8 mouse cellular contexts compared by ENCODE assay signal in the genomic region with DNA sequence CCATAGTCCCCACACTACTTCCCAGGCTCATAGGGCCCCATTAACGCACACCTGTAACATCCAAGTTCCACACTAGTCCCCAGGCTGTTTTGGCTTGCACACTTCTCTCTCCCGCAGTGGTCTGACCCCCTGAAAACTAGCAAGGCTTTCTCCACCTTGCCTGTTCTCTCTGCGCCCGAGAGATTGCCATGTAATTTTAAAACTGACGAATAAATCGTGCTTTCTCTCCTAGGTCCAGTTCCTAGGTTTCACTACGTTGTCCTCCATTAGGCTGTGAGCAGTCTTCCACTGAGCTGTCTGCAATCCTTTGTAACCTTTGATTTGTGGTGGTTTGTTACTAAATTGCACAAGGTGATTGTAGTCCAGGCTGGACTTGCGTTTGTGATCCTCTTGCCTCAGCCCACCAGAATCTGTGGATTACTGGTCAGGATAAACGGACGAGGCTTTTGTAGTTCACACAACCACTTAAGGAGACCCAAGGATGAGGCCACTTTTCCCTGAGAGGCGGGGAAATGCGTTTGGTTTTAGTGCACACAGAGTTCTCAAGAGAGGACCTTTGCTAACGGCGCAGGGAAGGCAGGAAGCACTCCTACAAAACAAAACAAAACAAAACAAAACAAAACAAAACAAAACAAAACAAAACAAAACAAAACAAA. TPM values are rescaled to one million over a fixed set of nuclear protein-coding genes. Genes with fewer than 3 reads are reported as not detected.
DNase-seq lines count a peak whose midpoint lies in the region; ATAC-seq and TF ChIP-seq lines count a peak whose summit lies in the region.
"Not testable (repeated sequence)": the region's sequence is repeated elsewhere in the genome, so short reads cannot be mapped to it uniquely, and the experiment has no call there.

No protein-coding gene starts in this region.

- not testable (repeated sequence) for H3K9me3 ChIP-seq in E14TG2a.4 (ENCODE audit: low read length); forebrain, embryonic 16.5 days (ENCODE audit: control insufficient read depth, low read length); hindbrain, embryonic 11.5 days (ENCODE audit: control insufficient read depth, low read length); kidney, postnatal 0 days (replicated peaks; ENCODE audit: low read length); liver, embryonic 14.5 days (ENCODE audit: control insufficient read depth, low read length); midbrain, embryonic 15.5 days; stomach, embryonic 16.5 days (replicated peaks; ENCODE audit: control insufficient read depth, low read length)

- H3K4me1 ChIP-seq in E14TG2a.4 (replicated peaks; ENCODE audit: low read depth, low read length), result peaks cover 34% of the 10 kb centered on the region
- not testable (repeated sequence) for H3K4me1 ChIP-seq in forebrain, embryonic 16.5 days (replicated peaks; ENCODE audit: control insufficient read depth, insufficient read depth, low read length); hindbrain, embryonic 11.5 days (replicated peaks; ENCODE audit: control insufficient read depth, insufficient read depth, low read length); kidney, postnatal 0 days (replicated peaks; ENCODE audit: insufficient read depth, low read length); midbrain, embryonic 15.5 days; stomach, embryonic 16.5 days (ENCODE audit: control insufficient read depth, insufficient read depth, low read length)
- peaks cover 0 to 15% of the 10 kb centered on the region in 2 experiments; a peak in 3 of 4 replicates for H3K4me1 ChIP-seq in liver, embryonic 14.5 days (replicated peaks; ENCODE audit: control insufficient read depth in 2 of 2, insufficient read depth in 2 of 2, low read length in 1 of 2)

- not testable (repeated sequence) for H3K9ac ChIP-seq in forebrain, embryonic 16.5 days (replicated peaks; ENCODE audit: low read depth, low read length); hindbrain, embryonic 11.5 days (ENCODE audit: low read depth, low read length)
- H3K9ac ChIP-seq in kidney, postnatal 0 days (ENCODE audit: low read depth, low read length), result peak overlapping the region; percentile 40
- peak overlapping the region; percentile 70 for H3K9ac ChIP-seq in liver, embryonic 14.5 days (replicated peaks)
- 0 out of 2 replicates have a peak overlapping the region, but pooled peaks have one; percentile 46 for H3K9ac ChIP-seq in midbrain, embryonic 15.5 days
- H3K9ac ChIP-seq in stomach, embryonic 16.5 days (ENCODE audit: low read length), result peak overlapping the region; percentile 73

- H3K4me2 ChIP-seq in forebrain, embryonic 16.5 days (ENCODE audit: low read length), result peak overlapping the region; percentile 65
- peak overlapping the region; percentile 83 for H3K4me2 ChIP-seq in hindbrain, embryonic 11.5 days (replicated peaks; ENCODE audit: low read depth, low read length)
- H3K4me2 ChIP-seq in kidney, postnatal 0 days (ENCODE audit: low read length), result peak overlapping the region; percentile 78
- H3K4me2 ChIP-seq in liver, embryonic 14.5 days (ENCODE audit: low read depth), result peak overlapping the region; percentile 90
- peak overlapping the region; percentile 74 for H3K4me2 ChIP-seq in midbrain, embryonic 15.5 days
- H3K4me2 ChIP-seq in stomach, embryonic 16.5 days (ENCODE audit: low read depth, low read length), result peak overlapping the region; percentile 90

- TF ChIP-seq CTCF in E14TG2a.4 (conservative IDR thresholded peaks at IDR 0.05; ENCODE audit: low read length); kidney, postnatal 0 days (IDR thresholded peaks at IDR 0.05; ENCODE audit: low read depth); liver, embryonic 14.5 days (IDR thresholded peaks at IDR 0.05; ENCODE audit: low read depth): not testable (repeated sequence)

- not testable (repeated sequence) for H3K36me3 ChIP-seq in E14TG2a.4 (ENCODE audit: insufficient read depth, low read length); forebrain, embryonic 16.5 days (ENCODE audit: control insufficient read depth, insufficient read depth); hindbrain, embryonic 11.5 days (ENCODE audit: control insufficient read depth, insufficient read depth, low read length); kidney, postnatal 0 days (ENCODE audit: insufficient read depth, low read length); liver, embryonic 14.5 days (replicated peaks; ENCODE audit: control insufficient read depth, insufficient read depth, low read depth); midbrain, embryonic 15.5 days (replicated peaks); stomach, embryonic 16.5 days (ENCODE audit: control insufficient read depth, insufficient read depth, low read length)

- WGBS in forebrain, embryonic 16.5 days, result 19% methylated on average over 14 of the region's 14 CpGs
- 17% methylated on average over 14 of the region's 14 CpGs for WGBS in hindbrain, embryonic 11.5 days
- 19% methylated on average over 14 of the region's 14 CpGs for WGBS in kidney, postnatal 0 days
- WGBS in liver, embryonic 14.5 days (ENCODE audit: insufficient replicate concordance), result 23% methylated on average over 14 of the region's 14 CpGs
- 16% methylated on average over 14 of the region's 14 CpGs for WGBS in midbrain, embryonic 15.5 days
- WGBS in stomach, embryonic 16.5 days, result 19% methylated on average over 14 of the region's 14 CpGs

- peak; percentile 24 for DNase-seq in embryo, embryonic 9.5 days (ENCODE audit: extremely low spot score)
- DNase-seq in hindbrain, embryonic 11.5 days (ENCODE audit: low spot score), result peak; percentile 32
- peak; percentile 23 for DNase-seq in kidney, postnatal 0 days (ENCODE audit: low spot score)
- DNase-seq in liver, embryonic 14.5 days (ENCODE audit: low read depth in 3 of 3, low spot score in 3 of 3), result not testable (repeated sequence)

- peak overlapping the region; percentile 80 for H3K4me3 ChIP-seq in E14TG2a.4 (replicated peaks; ENCODE audit: low read length)
- H3K4me3 ChIP-seq in forebrain, embryonic 16.5 days (replicated peaks; ENCODE audit: low read length), result peak overlapping the region; percentile 47
- peak overlapping the region; percentile 52 for H3K4me3 ChIP-seq in hindbrain, embryonic 11.5 days (ENCODE audit: low read depth, low read length)
- H3K4me3 ChIP-seq in kidney, postnatal 0 days (replicated peaks; ENCODE audit: low read depth, low read length), result peak overlapping the region; percentile 47
- peak overlapping the region; percentile 68 to 90 for H3K4me3 ChIP-seq in liver, embryonic 14.5 days (ENCODE audit: insufficient read depth in 1 of 2, low read depth in 2 of 2, low read length in 2 of 2)
- H3K4me3 ChIP-seq in midbrain, embryonic 15.5 days, result peak overlapping the region; percentile 55
- peak overlapping the region; percentile 63 for H3K4me3 ChIP-seq in stomach, embryonic 16.5 days (replicated peaks; ENCODE audit: low read length)

- not testable (repeated sequence) for ATAC-seq in forebrain, embryonic 16.5 days; hindbrain, embryonic 11.5 days (ENCODE audit: low FRiP score); kidney, postnatal 0 days (replicated peaks; ENCODE audit: low FRiP score, low read depth); liver, embryonic 14.5 days (ENCODE audit: insufficient read depth); midbrain, embryonic 15.5 days (replicated peaks); stomach, embryonic 16.5 days (ENCODE audit: insufficient read depth, low FRiP score)

- not testable (repeated sequence) for TF ChIP-seq EP300 in liver, embryonic 14.5 days (IDR thresholded peaks at IDR 0.05; ENCODE audit: low read depth)

- H3K27ac ChIP-seq in forebrain, embryonic 16.5 days (ENCODE audit: low read length); hindbrain, embryonic 11.5 days (ENCODE audit: low read depth, low read length); liver, embryonic 14.5 days; midbrain, embryonic 15.5 days; stomach, embryonic 16.5 days (ENCODE audit: low read length): not testable (repeated sequence)
- peak overlapping the region; percentile 62 for H3K27ac ChIP-seq in kidney, postnatal 0 days

- H3K27me3 ChIP-seq in E14TG2a.4 (ENCODE audit: insufficient read depth, low read length); forebrain, embryonic 16.5 days (replicated peaks; ENCODE audit: control insufficient read depth, insufficient read depth, low read length); hindbrain, embryonic 11.5 days (ENCODE audit: control insufficient read depth, insufficient read depth, low read length); kidney, postnatal 0 days (ENCODE audit: insufficient read depth, low read length); liver, embryonic 14.5 days (ENCODE audit: control insufficient read depth, insufficient read depth, low read length); midbrain, embryonic 15.5 days (replicated peaks); stomach, embryonic 16.5 days (ENCODE audit: control insufficient read depth, insufficient read depth, low read length): not testable (repeated sequence)

RNA-seq across cellular contexts. Expression of a gene that starts 28.2 kb away (rescaled TPM):
- polyA plus RNA-seq in forebrain, embryonic 16.5 days (2015; fragmentation: Nextera tagmentation; extraction: Ambion mirVana), result 0.66 and 1.1 TPM in 2 replicates
- polyA plus RNA-seq in hindbrain, embryonic 11.5 days (2014; fragmentation: Nextera tagmentation; extraction: Ambion mirVana), result 1.5 and 1.6 TPM in 2 replicates
- 0.07 and 0.10 TPM in 2 replicates for polyA plus RNA-seq in kidney, postnatal 0 days (2015; fragmentation: Nextera tagmentation; extraction: Ambion mirVana)
- 3.8 and 4.5 TPM in 2 replicates for polyA plus RNA-seq in liver, embryonic 14.5 days (2012; rRNA removed)
- polyA plus RNA-seq in liver, embryonic 14.5 days (2014; fragmentation: Nextera tagmentation; extraction: Ambion mirVana), result 4.3 and 4.4 TPM in 2 replicates
- 1.2 and 1.4 TPM in 2 replicates for polyA plus RNA-seq in midbrain, embryonic 15.5 days (2015; fragmentation: Nextera tagmentation; extraction: Ambion mirVana)
- polyA plus RNA-seq in stomach, embryonic 16.5 days (2015; fragmentation: Nextera tagmentation; extraction: Ambion mirVana), result 0.50 and 3.8 TPM in 2 replicates

RNA-seq across cellular contexts. Expression of a gene that starts 44.6 kb away (rescaled TPM):
- polyA plus RNA-seq in forebrain, embryonic 16.5 days (2015; fragmentation: Nextera tagmentation; extraction: Ambion mirVana), result not detected in 2 replicates
- polyA plus RNA-seq in hindbrain, embryonic 11.5 days (2014; fragmentation: Nextera tagmentation; extraction: Ambion mirVana), result not detected in 2 replicates
- 0.40 and 0.51 TPM in 2 replicates for polyA plus RNA-seq in kidney, postnatal 0 days (2015; fragmentation: Nextera tagmentation; extraction: Ambion mirVana)
- polyA plus RNA-seq in liver, embryonic 14.5 days (2012; rRNA removed), result not detected in 2 replicates
- not detected in 2 replicates for polyA plus RNA-seq in liver, embryonic 14.5 days (2014; fragmentation: Nextera tagmentation; extraction: Ambion mirVana)
- polyA plus RNA-seq in midbrain, embryonic 15.5 days (2015; fragmentation: Nextera tagmentation; extraction: Ambion mirVana), result not detected in 2 replicates
- polyA plus RNA-seq in stomach, embryonic 16.5 days (2015; fragmentation: Nextera tagmentation; extraction: Ambion mirVana), result 0.17 and 0.29 TPM in 2 replicates
